Mouse (Mus musculus) common myeloid progenitor, adult 5-6 weeks (primary cell): ENCODE measurements around the gene Xylt1. TPM values are rescaled to one million over a fixed set of nuclear protein-coding genes. Genes with fewer than 3 reads are reported as not detected.
A peak's percentile ranks its signal among the peaks of the same experiment; 100 is the strongest.

Experiments
- ATAC-seq: replicated peaks from 2 replicates; pipeline ENCODE4 v1.8.0; 2016; ENCODE audit warnings: low read depth, mild to moderate bottlenecking, moderate TSS enrichment, inconsistent platforms; ENCODE audit not compliant: poor library complexity, severe bottlenecking
- total RNA-seq: library from RNA; stranded (forward); fragments of 200-1000, 187-1606 nt; gene quantifications from 2 replicates; pipeline ENCODE4 v1.2.3, GENCODE M21; 2017

Xylt1 gene
- total RNA-seq = 9.0 and 12.9 TPM in 2 replicates

GRCm38 (mm10) chr7:117380418-117381187, at the start of gene Xylt1:
TSS of gene Xylt1 (plus strand) at chr7:117380979.
- peak; percentile 59 for ATAC-seq

GRCm38 (mm10) chr7:117333936-117334335, 46.8 kb upstream of the Xylt1 start:
- no peak for ATAC-seq

GRCm38 (mm10) chr7:117356316-117356715, 24.5 kb upstream of the Xylt1 start:
- ATAC-seq = no peak

- ATAC-seq = no peak
These were observed 23.2 kb upstream of the Xylt1 start for GRCm38 (mm10) chr7:117357425-117358194.

- ATAC-seq = no peak
These were observed 19.5 kb upstream of the Xylt1 start for GRCm38 (mm10) chr7:117361281-117361680.

- ATAC-seq = no peak
These were observed 18.3 kb upstream of the Xylt1 start for GRCm38 (mm10) chr7:117362493-117362892.

- ATAC-seq = no peak
These were observed 12.0 kb upstream of the Xylt1 start for GRCm38 (mm10) chr7:117368647-117369289.

GRCm38 (mm10) chr7:117369290-117369941, 11.4 kb upstream of the Xylt1 start:
- peak; percentile 45; the same call in 1 of the 2 replicates for ATAC-seq

- 0 out of 2 replicates have a peak, but pooled peaks have one; percentile 29 for ATAC-seq
These were observed 4.9 kb upstream of the Xylt1 start for GRCm38 (mm10) chr7:117375886-117376309.

GRCm38 (mm10) chr7:117377138-117377537, 3.6 kb upstream of the Xylt1 start:
- ATAC-seq = no peak

- ATAC-seq = no peak
These were observed 752 bp upstream of the Xylt1 start for GRCm38 (mm10) chr7:117380036-117380417.

GRCm38 (mm10) chr7:117381188-117381981, 606 bp downstream of the Xylt1 start:
- peak; percentile 8; the same call in 1 of the 2 replicates for ATAC-seq

- ATAC-seq = no peak
These were observed 1.2 kb downstream of the Xylt1 start for GRCm38 (mm10) chr7:117382006-117382405.

GRCm38 (mm10) chr7:117383147-117383940, 2.6 kb downstream of the Xylt1 start:
- peak; percentile 36 for ATAC-seq

GRCm38 (mm10) chr7:117386376-117386775, 5.6 kb downstream of the Xylt1 start:
- ATAC-seq = no peak

GRCm38 (mm10) chr7:117388284-117388988, 7.7 kb downstream of the Xylt1 start:
- peak; percentile 26; the same call in 1 of the 2 replicates for ATAC-seq

- ATAC-seq = no peak
These were observed 8.3 kb downstream of the Xylt1 start for GRCm38 (mm10) chr7:117389048-117389447.
